Mouse (Mus musculus): ENCODE measurements around the gene Rbfox3.

Rbfox3 gene

GRCm38 (mm10) chr11:118911307-118912070 is at the start of gene Rbfox3:
Rbfox3 (minus strand) TSS chr11:118911597.
- DNase-seq: no peak

GRCm38 (mm10) chr11:118960649-118961048 is 49.3 kb upstream of the Rbfox3 start:
- DNase-seq: peak; percentile 76

- DNase-seq: peak; percentile 55
Measured at GRCm38 (mm10) chr11:118957070-118957471, 45.7 kb upstream of the Rbfox3 start.

GRCm38 (mm10) chr11:118955016-118955415 is 43.6 kb upstream of the Rbfox3 start:
- no peak for DNase-seq

GRCm38 (mm10) chr11:118945868-118946267 is 34.5 kb upstream of the Rbfox3 start:
- DNase-seq: no peak

- no peak for DNase-seq
Measured at GRCm38 (mm10) chr11:118941268-118941667, 29.9 kb upstream of the Rbfox3 start.

- peak; percentile 84 for DNase-seq
Measured at GRCm38 (mm10) chr11:118940539-118940938, 29.1 kb upstream of the Rbfox3 start.

- no peak for DNase-seq
Measured at GRCm38 (mm10) chr11:118939731-118940130, 28.3 kb upstream of the Rbfox3 start.

GRCm38 (mm10) chr11:118934925-118935324 is 23.5 kb upstream of the Rbfox3 start:
- DNase-seq: no peak

GRCm38 (mm10) chr11:118927081-118927480 is 15.7 kb upstream of the Rbfox3 start:
- DNase-seq: no peak

GRCm38 (mm10) chr11:118921852-118922251 is 10.5 kb upstream of the Rbfox3 start:
- DNase-seq: no peak

GRCm38 (mm10) chr11:118916423-118917030 is 5.1 kb upstream of the Rbfox3 start:
- DNase-seq: no peak

- no peak for DNase-seq
Measured at GRCm38 (mm10) chr11:118915888-118916287, 4.5 kb upstream of the Rbfox3 start.

- no peak for DNase-seq
Measured at GRCm38 (mm10) chr11:118912686-118913085, 1.3 kb upstream of the Rbfox3 start.

GRCm38 (mm10) chr11:118910756-118911155 is 641 bp downstream of the Rbfox3 start:
- no peak for DNase-seq

GRCm38 (mm10) chr11:118909814-118910201 is 1.6 kb downstream of the Rbfox3 start:
- DNase-seq: no peak

- no peak for DNase-seq
Measured at GRCm38 (mm10) chr11:118908981-118909813, 2.2 kb downstream of the Rbfox3 start.

- no peak for DNase-seq
Measured at GRCm38 (mm10) chr11:118908431-118908980, 2.9 kb downstream of the Rbfox3 start.

- DNase-seq: no peak
Measured at GRCm38 (mm10) chr11:118907471-118908401, 3.7 kb downstream of the Rbfox3 start.

- peak; percentile 60 for DNase-seq
Measured at GRCm38 (mm10) chr11:118906824-118907470, 4.5 kb downstream of the Rbfox3 start.

- no peak for DNase-seq
Measured at GRCm38 (mm10) chr11:118906131-118906823, 5.1 kb downstream of the Rbfox3 start.

All from layer of hippocampus, adult 9-11 months (tissue).